Mouse (Mus musculus) spleen, adult 2 months (tissue): ENCODE measurements around the gene Gm4969.

ENCODE experiments used
- CTCF ChIP-seq: fragments of 200-500 bp; IDR thresholded peaks from 2 replicates; pipeline ENCODE4 v1.5.1; 2011; ENCODE audit warnings: mild to moderate bottlenecking, inconsistent platforms; ENCODE audit not compliant: insufficient read depth, insufficient read length, insufficient replicate concordance; ENCODE audit errors: extremely low read depth
- POLR2A ChIP-seq: fragments of 200-500 bp; IDR thresholded peaks from 2 replicates; pipeline ENCODE4 v1.6.1; 2011; ENCODE audit warnings: low read depth, low read length, inconsistent platforms

DNA sequence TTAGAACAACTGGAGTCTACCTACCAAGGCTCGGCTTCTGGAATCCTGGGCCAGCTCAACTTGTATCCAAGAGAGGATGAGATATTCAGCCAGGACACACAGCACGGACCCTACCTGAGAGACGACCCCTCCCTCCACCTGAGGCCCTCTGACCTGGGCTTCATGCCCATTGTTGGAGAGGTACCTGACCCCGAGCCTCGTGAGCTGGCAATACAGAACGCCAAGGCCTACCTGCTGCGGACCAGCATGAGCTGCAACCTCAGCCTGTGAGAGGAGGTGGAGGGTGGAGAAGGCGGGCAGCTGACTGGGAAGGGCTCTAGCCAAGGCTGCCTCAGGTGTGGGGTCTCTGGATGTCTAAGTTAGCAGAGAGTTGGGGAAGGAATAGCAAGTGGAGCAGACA, 63.1 kb downstream of the Gm4969 start:
- TF ChIP-seq POLR2A (no peak), CTCF (no peak)
